Mouse (Mus musculus) forebrain, embryonic 10.5 days (tissue): ENCODE data around the gene Gm20479. TPM values are rescaled to one million over a fixed set of nuclear protein-coding genes. Genes with fewer than 3 reads are reported as not detected.
A peak's percentile ranks its signal among the peaks of the same experiment; 100 is the strongest.

Experiments used
- DNase-seq: peaks from one replicate; pipeline ENCODE4 v3.0.0-alpha.2; 2017; ENCODE audit warnings: low spot score; ENCODE audit errors: extremely low spot score
- H3K27ac ChIP-seq: fragments of 300-500 bp; sonication (generic); 2 replicates; pipeline ENCODE4 v1.5.1; 2016; ENCODE audit warnings: mild to moderate bottlenecking
- H3K27me3 ChIP-seq: fragments of 300-500 bp; sonication (generic); 2 replicates; pipeline ENCODE4 v1.6.1; 2016; ENCODE audit warnings: mild to moderate bottlenecking; ENCODE audit not compliant: poor library complexity, severe bottlenecking
- H3K36me3 ChIP-seq: fragments of 300-500 bp; sonication (generic); replicated peaks from 2 replicates; pipeline ENCODE4 v1.6.1; 2016; ENCODE audit warnings: mild to moderate bottlenecking, moderate library complexity
- H3K4me1 ChIP-seq: fragments of 300-500 bp; sonication (generic); 2 replicates; pipeline ENCODE4 v1.6.1; 2016
- H3K4me3 ChIP-seq: fragments of 300-500 bp; sonication (generic); 2 replicates; pipeline ENCODE4 v1.5.1; 2016; ENCODE audit warnings: mild to moderate bottlenecking, moderate library complexity
- H3K9me3 ChIP-seq: fragments of 300-500 bp; sonication (generic); 2 replicates; pipeline ENCODE4 v1.6.1; 2016; ENCODE audit warnings: mild to moderate bottlenecking, moderate library complexity
- WGBS: fragments of 180-500 bp; shearing (Covaris S2); methylation state at CpG from one replicate; pipeline ENCODE4 v1.1.7; 2016; 5-methylcytosine and 5-hydroxymethylcytosine counted together
- polyA plus RNA-seq: library from polyadenylated mRNA; unstranded; fragments of >200 nt; fragmentation: Nextera tagmentation; extraction: Ambion mirVana; gene quantifications from 2 replicates; pipeline ENCODE4 v1.2.1, GENCODE M21; 2016

The Gm20479 gene
- polyA plus RNA-seq, 1 experiment from 2014 or later = 1.4 TPM

DNA sequence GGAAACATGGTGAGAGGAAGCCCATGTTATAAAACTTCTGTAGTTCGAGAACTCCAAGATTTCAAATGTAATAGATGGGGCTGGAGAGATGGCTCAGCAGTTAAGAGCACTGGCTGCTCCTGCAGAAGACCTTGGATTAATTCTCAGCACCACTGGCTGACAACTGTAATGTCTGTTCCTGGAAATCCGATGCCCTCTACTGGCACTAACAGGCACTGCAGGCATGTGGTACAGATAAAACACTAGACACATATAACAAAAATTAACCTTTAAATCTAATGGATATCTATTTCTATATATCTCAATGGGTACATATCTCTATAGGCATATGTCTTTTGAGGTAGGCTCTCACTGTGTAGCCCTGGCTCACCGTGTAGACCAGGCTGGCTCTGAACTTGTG lies 42.8 kb downstream of the Gm20479 start:
- Histone ChIP-seq H3K27ac (no peak overlapping the region), H3K9me3 (peaks cover 22% of the 10 kb centered on the region; the same call in 1 of the 2 replicates), H3K4me3 (no peak overlapping the region), H3K4me1 (peaks cover 28% of the 10 kb centered on the region), H3K36me3 (peaks cover 16% of the 10 kb centered on the region), H3K27me3 (peaks cover 26% of the 10 kb centered on the region)
- WGBS = 93% methylated on average over 3 of the region's 3 CpGs
- no peak for DNase-seq

DNA sequence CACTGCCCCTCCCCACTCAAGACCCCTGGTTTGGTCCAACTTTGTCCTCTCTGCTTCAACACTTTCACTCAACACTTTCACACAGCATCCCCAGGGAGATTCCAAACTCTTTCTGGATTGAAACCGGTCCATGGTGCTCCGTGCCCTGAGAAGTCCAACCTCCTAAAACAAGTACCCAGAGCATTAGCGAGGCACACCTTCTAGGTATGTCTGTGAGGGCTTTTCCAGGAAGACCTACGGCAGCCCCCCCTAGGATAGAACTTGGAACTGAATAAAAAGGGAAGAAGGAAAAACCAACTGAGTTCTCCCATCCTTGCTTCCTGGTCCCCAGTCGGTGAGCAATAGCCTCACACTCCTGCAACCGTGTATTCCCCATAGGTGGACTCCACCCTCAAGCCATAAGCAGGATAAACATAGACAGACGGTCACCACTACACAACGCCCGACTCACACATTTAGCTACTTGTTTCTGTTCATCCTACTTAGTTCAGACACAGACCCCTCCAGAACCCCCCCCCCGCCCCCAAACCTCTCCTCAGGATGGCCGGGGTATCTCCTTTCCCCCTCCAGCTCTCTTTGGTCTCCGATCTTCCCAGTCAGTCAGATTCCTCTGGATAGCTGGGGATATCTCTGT lies 45.5 kb downstream of the Gm20479 start:
- Histone ChIP-seq H3K27me3 (peaks cover 39% of the 10 kb centered on the region), H3K36me3 (peaks cover 12% of the 10 kb centered on the region), H3K9me3 (peaks cover 22% of the 10 kb centered on the region; the same call in 1 of the 2 replicates), H3K4me3 (no peak overlapping the region), H3K4me1 (peaks cover 32% of the 10 kb centered on the region), H3K27ac (no peak overlapping the region)
- no peak for DNase-seq
- WGBS = 93% methylated on average over 12 of the region's 12 CpGs

DNA sequence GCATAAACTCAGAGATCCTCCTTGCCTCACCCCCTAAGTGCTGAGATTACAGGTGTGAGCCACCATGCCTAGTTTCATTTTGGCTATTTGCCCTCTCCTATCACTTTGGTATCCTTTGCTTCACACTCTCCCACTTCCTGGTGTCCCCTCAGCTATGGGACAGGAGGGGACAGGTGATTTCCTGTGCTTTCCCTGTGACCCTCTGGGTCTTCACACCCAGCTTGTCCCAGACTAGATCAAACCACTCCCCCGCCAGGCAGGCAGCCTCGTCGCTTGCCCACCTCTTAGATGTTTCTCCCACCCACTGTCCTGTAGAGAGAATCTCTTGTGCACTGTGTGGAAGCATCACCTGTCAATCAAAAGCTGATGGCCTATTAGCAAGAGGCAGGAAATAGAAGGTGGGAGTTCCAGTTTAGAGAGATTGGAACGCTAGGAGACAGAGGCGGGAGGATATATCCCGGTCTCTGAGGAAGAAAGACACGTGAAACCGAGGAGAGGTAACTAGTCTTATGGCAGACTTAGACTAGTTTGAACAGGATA lies 46.2 kb downstream of the Gm20479 start:
- Histone ChIP-seq H3K9me3 (peaks cover 22% of the 10 kb centered on the region; the same call in 1 of the 2 replicates), H3K27me3 (peaks cover 39% of the 10 kb centered on the region), H3K27ac (no peak overlapping the region), H3K4me1 (peaks cover 28% of the 10 kb centered on the region), H3K36me3 (peaks cover 12% of the 10 kb centered on the region), H3K4me3 (no peak overlapping the region)
- 55% methylated on average over 8 of the region's 8 CpGs for WGBS
- no peak for DNase-seq

DNA sequence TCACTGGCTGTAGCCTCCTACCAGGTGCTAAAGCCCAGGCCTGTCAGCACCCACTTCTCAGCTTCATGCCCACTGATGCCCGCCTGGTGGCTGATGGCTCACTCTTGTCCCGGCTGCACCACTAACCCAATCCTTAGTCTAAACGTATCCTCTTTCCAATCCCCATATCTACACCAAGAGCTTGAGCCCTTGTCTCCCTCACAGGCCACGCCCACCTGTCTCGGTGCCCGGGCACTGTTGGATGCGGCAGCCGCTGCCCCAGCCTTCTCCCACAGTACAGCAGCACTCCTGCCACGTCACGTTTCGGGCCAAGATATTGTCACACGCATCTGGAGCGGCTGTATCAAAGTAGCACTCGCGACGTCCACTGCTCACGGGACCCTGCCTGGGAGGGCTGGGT lies 46.9 kb downstream of the Gm20479 start:
- H3K27me3 ChIP-seq = peaks cover 39% of the 10 kb centered on the region
- H3K4me3 ChIP-seq = peak overlapping the region; percentile 47
- WGBS = 5% methylated on average over 17 of the region's 17 CpGs
- DNase-seq = no peak
- H3K4me1 ChIP-seq = peaks cover 25% of the 10 kb centered on the region
- H3K36me3 ChIP-seq = peaks cover 12% of the 10 kb centered on the region
- H3K9me3 ChIP-seq = peaks cover 22% of the 10 kb centered on the region; the same call in 1 of the 2 replicates
- no peak overlapping the region for H3K27ac ChIP-seq

DNA sequence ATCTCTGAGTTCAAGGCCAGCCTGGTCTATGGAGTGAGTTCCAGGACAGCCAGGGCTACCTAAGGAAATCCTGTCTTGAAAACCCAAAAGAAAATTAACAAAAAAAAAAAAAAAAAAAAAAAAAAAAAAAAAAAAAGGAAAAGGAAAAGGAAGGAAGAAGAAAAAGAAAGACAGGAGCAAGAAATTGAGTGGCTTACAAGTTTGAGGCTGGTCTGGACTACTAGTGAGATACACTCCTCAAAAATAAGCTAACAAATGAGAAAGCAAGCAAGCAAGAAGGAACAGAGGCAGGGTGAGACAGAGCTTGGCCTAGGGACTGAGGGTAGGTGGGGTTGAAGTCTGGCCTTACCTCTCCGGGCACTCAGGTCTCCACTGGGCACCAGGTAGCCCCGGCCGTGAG lies 47.4 kb downstream of the Gm20479 start:
- WGBS = 31% methylated on average over 3 of the region's 3 CpGs
- no peak overlapping the region for H3K4me3 ChIP-seq

DNA sequence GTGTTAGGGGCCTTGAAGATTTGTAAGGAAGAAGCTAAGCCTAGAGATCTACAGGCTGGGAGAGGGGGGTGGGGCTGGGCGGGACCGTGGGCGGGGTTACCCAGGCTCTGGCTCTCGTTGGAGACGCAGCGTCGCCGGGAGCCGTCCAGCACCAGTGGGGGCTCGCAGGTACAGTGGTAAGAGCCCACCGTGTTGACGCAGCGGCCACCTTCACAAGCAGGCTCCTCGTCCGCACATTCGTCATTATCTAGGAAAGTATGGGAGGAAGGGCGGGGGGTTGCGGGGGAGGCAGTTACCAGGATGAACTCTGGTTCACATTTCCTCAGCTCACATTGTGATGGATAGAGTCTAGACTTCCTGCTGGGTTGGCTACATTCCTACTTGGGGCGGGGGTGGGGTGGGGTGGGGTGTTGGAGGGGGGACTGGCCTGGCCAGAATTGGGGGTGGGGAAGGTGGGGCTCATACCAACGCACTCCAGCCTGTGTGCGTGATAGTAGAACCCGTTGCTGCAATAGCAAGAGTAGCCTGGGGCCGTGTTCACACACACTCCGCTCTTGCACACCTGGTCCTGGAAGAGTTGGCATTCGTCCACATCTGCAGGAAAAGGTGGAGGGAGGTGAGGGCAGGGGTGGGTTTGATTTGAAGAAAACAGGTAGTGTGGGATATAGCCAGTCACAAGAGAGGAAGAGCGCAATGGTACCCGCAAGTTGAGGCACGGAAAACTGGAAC lies 48.2 kb downstream of the Gm20479 start:
- Histone ChIP-seq H3K9me3 (peaks cover 14% of the 10 kb centered on the region; the same call in 1 of the 2 replicates), H3K27ac (no peak overlapping the region), H3K27me3 (peaks cover 39% of the 10 kb centered on the region), H3K4me1 (peaks cover 25% of the 10 kb centered on the region), H3K36me3 (peaks cover 8% of the 10 kb centered on the region), H3K4me3 (peak overlapping the region; percentile 45)
- no peak for DNase-seq
- 9% methylated on average over 28 of the region's 28 CpGs for WGBS

More for the DNA sequence above, 47.4 kb downstream of the Gm20479 start:
- H3K36me3 ChIP-seq = peaks cover 12% of the 10 kb centered on the region
- DNase-seq = no peak
- H3K27me3 ChIP-seq = peaks cover 39% of the 10 kb centered on the region
- peaks cover 25% of the 10 kb centered on the region for H3K4me1 ChIP-seq
- H3K27ac ChIP-seq = no peak overlapping the region
- peaks cover 22% of the 10 kb centered on the region; the same call in 1 of the 2 replicates for H3K9me3 ChIP-seq

DNA sequence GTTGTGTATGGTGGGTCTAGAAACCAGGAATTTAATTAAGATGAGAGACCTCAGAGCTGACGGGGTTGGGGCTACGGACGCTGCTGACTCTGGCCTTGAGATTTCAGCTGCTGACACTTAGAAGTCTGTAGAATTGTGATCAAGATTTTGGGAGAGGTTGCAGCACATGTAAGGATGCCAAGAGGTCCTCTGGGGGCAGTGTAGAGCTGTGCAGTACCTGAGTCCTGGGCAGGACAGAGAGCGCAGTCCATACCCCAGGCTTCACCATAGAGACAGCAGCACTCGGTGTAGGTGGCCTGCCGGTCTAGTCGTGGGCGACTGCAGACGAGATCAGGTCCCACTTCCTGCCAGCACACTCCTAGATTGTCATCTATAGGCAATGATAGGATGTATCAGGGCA lies 49.7 kb downstream of the Gm20479 start:
- peaks cover 50% of the 10 kb centered on the region for H3K27me3 ChIP-seq
- H3K9me3 ChIP-seq = no peaks in the 10 kb centered on the region
- DNase-seq = no peak
- WGBS = 63% methylated on average over 9 of the region's 9 CpGs
- no peak overlapping the region for H3K27ac ChIP-seq
- no peak overlapping the region for H3K4me3 ChIP-seq
- H3K4me1 ChIP-seq = peaks cover 25% of the 10 kb centered on the region
- no peaks in the 10 kb centered on the region for H3K36me3 ChIP-seq

DNA sequence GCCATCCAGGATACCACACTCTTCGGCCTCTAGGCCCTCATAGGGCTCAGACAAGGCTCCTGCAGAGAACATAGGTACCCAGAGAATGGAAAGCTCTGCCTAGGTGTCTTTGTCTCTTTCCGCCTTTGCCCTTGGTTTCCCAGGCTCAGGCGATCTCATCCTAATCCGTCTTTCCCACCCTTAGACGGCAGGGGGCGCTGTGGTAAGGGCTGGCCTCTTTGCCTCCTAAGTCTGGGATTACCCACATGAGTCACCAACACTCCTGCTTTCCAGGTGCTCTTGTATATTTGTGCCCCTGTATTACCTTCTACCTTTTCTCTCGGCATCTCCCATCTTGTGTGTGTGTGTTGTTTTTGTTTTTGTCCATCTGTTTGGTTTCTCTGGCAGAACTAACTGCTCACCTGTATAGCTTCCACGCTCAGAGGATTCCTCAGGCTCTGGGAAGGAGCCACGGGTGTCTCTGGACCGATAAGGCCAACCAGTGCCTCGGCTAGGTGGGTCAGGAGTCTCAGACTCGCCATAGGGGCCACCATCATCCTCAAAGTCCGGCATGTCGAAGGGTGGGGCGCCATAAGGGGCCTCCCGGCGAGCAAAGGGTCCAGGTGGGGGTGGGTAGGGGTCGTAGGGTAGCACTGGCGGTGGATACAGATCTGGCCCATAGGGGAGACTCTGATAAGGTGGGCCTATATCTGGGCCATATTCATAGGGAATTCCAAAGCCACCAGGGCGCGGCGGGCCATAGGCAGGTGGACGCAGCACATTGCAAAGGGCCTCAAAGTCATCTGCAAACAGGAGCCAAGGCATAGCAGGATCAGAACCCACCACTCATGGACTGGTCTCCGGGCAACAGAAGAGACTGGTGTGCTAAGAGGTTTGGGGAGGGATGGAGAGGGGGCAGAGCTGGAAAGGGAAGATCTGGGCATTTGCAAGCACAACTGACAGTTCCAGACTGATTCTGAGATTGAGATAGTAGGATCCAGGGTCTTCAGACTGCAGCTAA lies 50.8 kb downstream of the Gm20479 start:
- no peak overlapping the region for H3K4me3 ChIP-seq
- no peaks in the 10 kb centered on the region for H3K9me3 ChIP-seq
- no peaks in the 10 kb centered on the region for H3K36me3 ChIP-seq
- DNase-seq = no peak
- peaks cover 44% of the 10 kb centered on the region for H3K27me3 ChIP-seq
- peaks cover 25% of the 10 kb centered on the region for H3K4me1 ChIP-seq
- WGBS = 76% methylated on average over 24 of the region's 24 CpGs
- H3K27ac ChIP-seq = no peak overlapping the region

DNA sequence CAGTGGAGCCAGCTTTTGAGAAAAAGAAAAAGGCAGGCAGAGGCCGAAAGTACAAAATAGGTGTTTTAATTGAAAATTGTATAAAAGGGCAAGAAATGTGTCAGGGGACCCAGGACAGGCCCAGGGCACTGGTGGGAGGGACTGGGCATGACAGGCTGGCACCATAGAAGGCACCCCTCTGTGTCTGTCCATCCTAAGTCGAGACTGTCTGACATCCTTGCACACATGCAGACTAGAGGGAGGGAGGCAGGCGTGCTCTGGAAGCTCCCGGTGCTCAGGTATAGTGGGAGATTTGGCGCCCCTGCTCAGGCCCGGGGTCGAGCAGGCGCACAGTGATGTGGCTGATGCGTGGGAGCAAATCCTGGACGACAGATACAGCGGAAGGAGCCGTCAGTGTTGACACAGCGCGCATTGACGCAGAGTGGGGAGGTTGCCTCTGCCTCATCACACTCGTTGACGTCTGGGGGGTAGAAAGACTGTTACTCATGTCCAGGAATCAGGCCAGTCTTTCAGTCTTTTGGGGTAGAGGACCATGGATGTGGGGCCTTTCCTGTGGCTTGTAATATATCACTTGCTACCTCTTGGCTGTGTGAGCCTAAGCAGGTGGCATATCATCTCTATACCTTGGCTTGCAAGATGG lies 52.0 kb downstream of the Gm20479 start:
- DNase-seq = no peak
- no peaks in the 10 kb centered on the region for H3K36me3 ChIP-seq
- H3K9me3 ChIP-seq = no peaks in the 10 kb centered on the region
- no peak overlapping the region for H3K4me3 ChIP-seq
- H3K27me3 ChIP-seq = peaks cover 32% of the 10 kb centered on the region
- no peak overlapping the region for H3K27ac ChIP-seq
- peaks cover 17% of the 10 kb centered on the region for H3K4me1 ChIP-seq
- 88% methylated on average over 17 of the region's 17 CpGs for WGBS
